Mouse (Mus musculus): ENCODE measurements around the gene Zbtb7b. TPM values are rescaled to one million over a fixed set of nuclear protein-coding genes. Genes with fewer than 3 reads are reported as not detected.

Gene Zbtb7b
- polyA plus RNA-seq, 1 experiment from 2014 or later = 0.42 TPM

GRCm38 (mm10) chr3:89377831-89378230 is 16.7 kb downstream of the Zbtb7b start:
- H3K27ac ChIP-seq (replicated peaks; ENCODE audit: low read depth, low read length) = no peak overlapping the region
- H3K36me3 ChIP-seq (ENCODE audit: control insufficient read depth, insufficient read depth, low read length) = no peaks in the 10 kb centered on the region
- H3K4me3 ChIP-seq (replicated peaks; ENCODE audit: low read depth, low read length) = no peak overlapping the region
- H3K9me3 ChIP-seq (ENCODE audit: control insufficient read depth, low read length) = no peaks in the 10 kb centered on the region
- H3K27me3 ChIP-seq (ENCODE audit: control insufficient read depth, insufficient read depth, low read length) = no peaks in the 10 kb centered on the region
- peak overlapping the region; percentile 66; the same call in 1 of the 2 replicates for H3K9ac ChIP-seq (replicated peaks; ENCODE audit: low read length)
- ATAC-seq (ENCODE audit: low FRiP score, low TSS enrichment) = peak; percentile 26; the same call in 1 of the 2 replicates
- DNase-seq = no peak
- peaks cover 11% of the 10 kb centered on the region; the same call in 1 of the 2 replicates for H3K4me1 ChIP-seq (ENCODE audit: control insufficient read depth, insufficient read depth, low read length)
- H3K4me2 ChIP-seq (ENCODE audit: low read length) = peak overlapping the region; percentile 84
- 72% methylated on average over 4 of the region's 4 CpGs for WGBS

GRCm38 (mm10) chr3:89373581-89374231 is 20.9 kb downstream of the Zbtb7b start:
- no peaks in the 10 kb centered on the region for H3K9me3 ChIP-seq (ENCODE audit: control insufficient read depth, low read length)
- H3K27ac ChIP-seq (replicated peaks; ENCODE audit: low read depth, low read length) = no peak overlapping the region
- H3K4me1 ChIP-seq (ENCODE audit: control insufficient read depth, insufficient read depth, low read length) = peaks cover 7% of the 10 kb centered on the region; the same call in 1 of the 2 replicates
- no peaks in the 10 kb centered on the region for H3K36me3 ChIP-seq (ENCODE audit: control insufficient read depth, insufficient read depth, low read length)
- no peak for ATAC-seq (ENCODE audit: low FRiP score, low TSS enrichment)
- H3K27me3 ChIP-seq (ENCODE audit: control insufficient read depth, insufficient read depth, low read length) = no peaks in the 10 kb centered on the region
- no peak overlapping the region for H3K4me2 ChIP-seq (ENCODE audit: low read length)
- 51% methylated on average over 5 of the region's 5 CpGs for WGBS
- DNase-seq = no peak
- H3K9ac ChIP-seq (replicated peaks; ENCODE audit: low read length) = no peak overlapping the region
- H3K4me3 ChIP-seq (replicated peaks; ENCODE audit: low read depth, low read length) = no peak overlapping the region

GRCm38 (mm10) chr3:89367338-89367737 is 27.2 kb downstream of the Zbtb7b start:
- no peak overlapping the region for H3K27ac ChIP-seq (replicated peaks; ENCODE audit: low read depth, low read length)
- 75% methylated on average over 11 of the region's 11 CpGs for WGBS
- ATAC-seq (ENCODE audit: low FRiP score, low TSS enrichment) = no peak
- H3K9ac ChIP-seq (replicated peaks; ENCODE audit: low read length) = no peak overlapping the region
- no peaks in the 10 kb centered on the region for H3K4me1 ChIP-seq (ENCODE audit: control insufficient read depth, insufficient read depth, low read length)
- no peak overlapping the region for H3K4me3 ChIP-seq (replicated peaks; ENCODE audit: low read depth, low read length)
- DNase-seq = no peak
- H3K27me3 ChIP-seq (ENCODE audit: control insufficient read depth, insufficient read depth, low read length) = no peaks in the 10 kb centered on the region
- H3K4me2 ChIP-seq (ENCODE audit: low read length) = no peak overlapping the region
- H3K9me3 ChIP-seq (ENCODE audit: control insufficient read depth, low read length) = no peaks in the 10 kb centered on the region
- H3K36me3 ChIP-seq (ENCODE audit: control insufficient read depth, insufficient read depth, low read length) = no peaks in the 10 kb centered on the region

- Histone ChIP-seq H3K4me3 (replicated peaks; ENCODE audit: low read depth, low read length) (no peak overlapping the region), H3K9ac (replicated peaks; ENCODE audit: low read length) (no peak overlapping the region), H3K27me3 (ENCODE audit: control insufficient read depth, insufficient read depth, low read length) (no peaks in the 10 kb centered on the region), H3K4me1 (ENCODE audit: control insufficient read depth, insufficient read depth, low read length) (no peaks in the 10 kb centered on the region), H3K36me3 (ENCODE audit: control insufficient read depth, insufficient read depth, low read length) (no peaks in the 10 kb centered on the region), H3K4me2 (ENCODE audit: low read length) (no peak overlapping the region), H3K27ac (replicated peaks; ENCODE audit: low read depth, low read length) (no peak overlapping the region), H3K9me3 (ENCODE audit: control insufficient read depth, low read length) (no peaks in the 10 kb centered on the region)
- ATAC-seq (ENCODE audit: low FRiP score, low TSS enrichment) (no peak), DNase-seq (no peak)
- WGBS = 75% methylated on average over 20 of the region's 20 CpGs
These were observed 28.8 kb downstream of the Zbtb7b start for GRCm38 (mm10) chr3:89365486-89366414.

GRCm38 (mm10) chr3:89365153-89365485 is 29.5 kb downstream of the Zbtb7b start, which contains the start of gene Dcst1:
Gene Dcst1, minus strand, starts transcription at chr3:89365253.
- DNase-seq (no peak), ATAC-seq (ENCODE audit: low FRiP score, low TSS enrichment) (no peak)
- no peak within 1 kb of the TSS for H3K4me2 ChIP-seq (ENCODE audit: low read length)
- H3K27ac ChIP-seq (replicated peaks; ENCODE audit: low read depth, low read length) = no peak within 1 kb of the TSS
- no peaks in the 10 kb centered on the region for H3K27me3 ChIP-seq (ENCODE audit: control insufficient read depth, insufficient read depth, low read length)
- no peak within 1 kb of the TSS for H3K4me3 ChIP-seq (replicated peaks; ENCODE audit: low read depth, low read length)
- WGBS = 81% methylated on average over 11 of the region's 11 CpGs
- no peak within 1 kb of the TSS for H3K9ac ChIP-seq (replicated peaks; ENCODE audit: low read length)
- H3K9me3 ChIP-seq (ENCODE audit: control insufficient read depth, low read length) = no peaks in the 10 kb centered on the region
- no peaks in the 10 kb centered on the region for H3K4me1 ChIP-seq (ENCODE audit: control insufficient read depth, insufficient read depth, low read length)
- H3K36me3 ChIP-seq (ENCODE audit: control insufficient read depth, insufficient read depth, low read length) = no peaks in the 10 kb centered on the region

- H3K4me2 ChIP-seq (ENCODE audit: low read length) = no peak overlapping the region
- ATAC-seq (ENCODE audit: low FRiP score, low TSS enrichment) = no peak
- WGBS = 51% methylated on average over 8 of the region's 8 CpGs
- no peaks in the 10 kb centered on the region for H3K27me3 ChIP-seq (ENCODE audit: control insufficient read depth, insufficient read depth, low read length)
- H3K9me3 ChIP-seq (ENCODE audit: control insufficient read depth, low read length) = no peaks in the 10 kb centered on the region
- DNase-seq = no peak
- H3K27ac ChIP-seq (replicated peaks; ENCODE audit: low read depth, low read length) = no peak overlapping the region
- no peaks in the 10 kb centered on the region for H3K36me3 ChIP-seq (ENCODE audit: control insufficient read depth, insufficient read depth, low read length)
- no peak overlapping the region for H3K4me3 ChIP-seq (replicated peaks; ENCODE audit: low read depth, low read length)
- H3K9ac ChIP-seq (replicated peaks; ENCODE audit: low read length) = no peak overlapping the region
- no peaks in the 10 kb centered on the region for H3K4me1 ChIP-seq (ENCODE audit: control insufficient read depth, insufficient read depth, low read length)
These were observed 29.9 kb downstream of the Zbtb7b start for GRCm38 (mm10) chr3:89364631-89365030.

GRCm38 (mm10) chr3:89361675-89362074 is 32.9 kb downstream of the Zbtb7b start, which contains the start of gene Dcst2:
Gene Dcst2, plus strand, starts transcription at chr3:89361975.
- ATAC-seq (ENCODE audit: low FRiP score, low TSS enrichment) (no peak), DNase-seq (no peak)
- Histone ChIP-seq H3K27me3 (ENCODE audit: control insufficient read depth, insufficient read depth, low read length) (no peaks in the 10 kb centered on the region), H3K4me2 (ENCODE audit: low read length) (no peak within 1 kb of the TSS), H3K27ac (replicated peaks; ENCODE audit: low read depth, low read length) (no peak within 1 kb of the TSS), H3K4me1 (ENCODE audit: control insufficient read depth, insufficient read depth, low read length) (no peaks in the 10 kb centered on the region), H3K9me3 (ENCODE audit: control insufficient read depth, low read length) (no peaks in the 10 kb centered on the region), H3K9ac (replicated peaks; ENCODE audit: low read length) (no peak within 1 kb of the TSS), H3K4me3 (replicated peaks; ENCODE audit: low read depth, low read length) (no peak within 1 kb of the TSS), H3K36me3 (ENCODE audit: control insufficient read depth, insufficient read depth, low read length) (no peaks in the 10 kb centered on the region)
- WGBS = 88% methylated on average over 7 of the region's 7 CpGs

GRCm38 (mm10) chr3:89360237-89360636 is 34.3 kb downstream of the Zbtb7b start:
- DNase-seq (no peak), ATAC-seq (ENCODE audit: low FRiP score, low TSS enrichment) (no peak)
- Histone ChIP-seq H3K9me3 (ENCODE audit: control insufficient read depth, low read length) (no peaks in the 10 kb centered on the region), H3K27me3 (ENCODE audit: control insufficient read depth, insufficient read depth, low read length) (no peaks in the 10 kb centered on the region), H3K27ac (replicated peaks; ENCODE audit: low read depth, low read length) (no peak overlapping the region), H3K4me3 (replicated peaks; ENCODE audit: low read depth, low read length) (no peak overlapping the region), H3K36me3 (ENCODE audit: control insufficient read depth, insufficient read depth, low read length) (no peaks in the 10 kb centered on the region), H3K4me2 (ENCODE audit: low read length) (no peak overlapping the region), H3K4me1 (ENCODE audit: control insufficient read depth, insufficient read depth, low read length) (no peaks in the 10 kb centered on the region), H3K9ac (replicated peaks; ENCODE audit: low read length) (no peak overlapping the region)
- WGBS = 80% methylated on average over 3 of the region's 3 CpGs

Measured in midbrain, embryonic 14.5 days (tissue).